Mouse (Mus musculus): ENCODE measurements at regions not wholly inside any gene's neighbourhood (a gene's known extent, or its start where the extent isn't known, plus 50 kb on each side); places are given as distances from the start of the nearest gene placed in this dataset.
"Not testable (repeated sequence)": the region's sequence is repeated elsewhere in the genome, so short reads cannot be mapped to it uniquely, and the experiment has no call there.

GRCm38 (mm10) chr6:68704291-68704800 lies 1168.8 kb upstream of the Tacstd2 start:
- not testable (repeated sequence) for TF ChIP-seq CTCF (IDR thresholded peaks at IDR 0.05 in 2 of 3, conservative IDR thresholded peaks at IDR 0.05 in 1 of 3; ENCODE audit: control insufficient read depth in 1 of 3, insufficient read depth in 1 of 3, low read depth in 2 of 3, low read length in 3 of 3, poor library complexity in 1 of 3, severe bottlenecking in 1 of 3); MXI1 (IDR thresholded peaks at IDR 0.05; ENCODE audit: low read depth, low read length); ZC3H11A (IDR thresholded peaks at IDR 0.05; ENCODE audit: low read depth, low read length); MAX (IDR thresholded peaks at IDR 0.05; ENCODE audit: low read length); POLR2A (IDR thresholded peaks at IDR 0.05; ENCODE audit: control insufficient read depth in 1 of 2, insufficient read depth in 1 of 2, low read depth in 1 of 2, low read length in 2 of 2, poor library complexity in 1 of 2); BHLHE40 (IDR thresholded peaks at IDR 0.05; ENCODE audit: borderline replicate concordance, low read depth, low read length); ZKSCAN1 (IDR thresholded peaks at IDR 0.05; ENCODE audit: low read depth, low read length); USF1 (IDR thresholded peaks at IDR 0.05; ENCODE audit: low read depth, low read length)
- TF ChIP-seq TCF12 (IDR thresholded peaks at IDR 0.05; ENCODE audit: low read depth, low read length) = peak; percentile 67; the same call in 1 of the 2 replicates
- 0 out of 2 replicates have a peak, but pooled peaks have one; percentile 11 for TF ChIP-seq GATA1 (IDR thresholded peaks at IDR 0.05; ENCODE audit: low read depth, low read length)
